Mouse (Mus musculus) C2C12 (cell line): ENCODE data around the gene Ccl26.

ENCODE experiments used
- CTCF ChIP-seq: IDR thresholded peaks from one replicate; pipeline ENCODE4 v1.5.1; 2011; ENCODE audit not compliant: control insufficient read depth, insufficient read depth, insufficient read length
- MYOD1 ChIP-seq: IDR thresholded peaks from one replicate; pipeline ENCODE4 v1.6.1; 2011; ENCODE audit warnings: low read depth; ENCODE audit not compliant: control insufficient read depth, insufficient read length

GRCm38 (mm10) chr5:135587764-135588163 is 24.4 kb upstream of the Ccl26 start:
- TF ChIP-seq MYOD1 (peak; percentile 63), CTCF (no peak)
